Mouse (Mus musculus) CH12F3 (cell line): ENCODE results near the gene Nsd1.

Experiments
- in situ Hi-C: fragments of 300-500 bp; cut with MboI; formaldehyde crosslinking; loops from 2 replicates; pipeline ENCODE4 v1.14.3; 2020; ENCODE audit warnings: low sequenced_read_pairs

Nsd1 gene

DNA sequence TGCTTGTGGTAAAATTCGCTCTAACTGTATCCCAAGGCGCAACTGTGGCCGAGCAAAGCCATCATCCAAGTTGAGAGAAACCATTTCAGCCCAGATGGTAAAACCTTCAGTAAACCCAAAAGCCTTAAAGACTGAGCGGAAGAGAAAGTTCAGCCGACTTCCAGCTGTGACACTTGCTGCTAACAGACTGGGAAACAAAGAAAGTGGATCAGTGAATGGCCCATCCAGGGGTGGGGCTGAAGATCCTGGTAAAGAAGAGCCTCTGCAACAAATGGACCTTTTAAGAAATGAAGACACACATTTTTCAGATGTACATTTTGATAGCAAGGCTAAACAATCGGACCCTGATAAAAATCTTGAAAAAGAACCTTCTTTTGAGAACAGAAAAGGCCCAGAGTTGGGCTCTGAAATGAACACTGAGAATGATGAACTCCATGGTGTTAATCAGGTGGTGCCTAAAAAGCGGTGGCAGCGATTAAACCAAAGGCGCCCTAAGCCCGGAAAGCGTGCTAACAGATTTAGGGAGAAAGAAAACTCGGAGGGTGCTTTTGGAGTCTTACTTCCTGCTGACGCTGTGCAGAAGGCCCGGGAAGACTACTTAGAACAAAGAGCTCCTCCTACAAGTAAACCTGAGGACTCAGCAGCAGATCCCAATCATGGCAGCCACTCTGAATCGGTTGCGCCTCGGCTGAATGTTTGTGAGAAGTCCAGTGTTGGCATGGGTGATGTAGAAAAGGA, 37.9 kb downstream of the Nsd1 start:
- in situ Hi-C loops: no loop called here

- in situ Hi-C loops: no loop called here
These were observed 39.7 kb downstream of the Nsd1 start for GRCm38 (mm10) chr13:55249246-55249645.

- in situ Hi-C loops: no loop called here
These were observed 43.2 kb downstream of the Nsd1 start for GRCm38 (mm10) chr13:55252820-55253219.

- in situ Hi-C loops: no loop called here
These were observed 45.6 kb downstream of the Nsd1 start for GRCm38 (mm10) chr13:55255052-55255652.

- in situ Hi-C loops: no loop called here
These were observed 49.1 kb downstream of the Nsd1 start for GRCm38 (mm10) chr13:55258651-55259050.

DNA sequence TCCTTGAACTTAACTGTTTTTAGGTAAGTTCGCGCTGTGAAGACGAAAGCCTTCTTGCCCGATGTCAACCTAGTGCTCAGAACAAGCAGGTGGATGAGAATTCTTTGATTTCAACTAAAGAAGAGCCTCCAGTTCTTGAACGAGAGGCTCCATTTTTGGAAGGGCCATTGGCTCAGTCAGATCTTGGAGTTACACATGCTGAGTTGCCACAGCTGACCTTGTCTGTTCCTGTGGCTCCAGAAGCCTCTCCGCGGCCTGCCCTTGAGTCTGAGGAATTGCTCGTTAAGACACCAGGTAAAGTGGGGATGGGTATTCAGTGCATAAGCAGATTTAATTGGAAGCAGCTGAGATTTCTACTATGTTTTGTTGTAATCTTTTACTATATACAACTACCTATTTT, 51.9 kb downstream of the Nsd1 start:
- in situ Hi-C loops: no loop called here

- in situ Hi-C loops: no loop called here
These were observed 52.5 kb downstream of the Nsd1 start for GRCm38 (mm10) chr13:55262096-55262495.

DNA sequence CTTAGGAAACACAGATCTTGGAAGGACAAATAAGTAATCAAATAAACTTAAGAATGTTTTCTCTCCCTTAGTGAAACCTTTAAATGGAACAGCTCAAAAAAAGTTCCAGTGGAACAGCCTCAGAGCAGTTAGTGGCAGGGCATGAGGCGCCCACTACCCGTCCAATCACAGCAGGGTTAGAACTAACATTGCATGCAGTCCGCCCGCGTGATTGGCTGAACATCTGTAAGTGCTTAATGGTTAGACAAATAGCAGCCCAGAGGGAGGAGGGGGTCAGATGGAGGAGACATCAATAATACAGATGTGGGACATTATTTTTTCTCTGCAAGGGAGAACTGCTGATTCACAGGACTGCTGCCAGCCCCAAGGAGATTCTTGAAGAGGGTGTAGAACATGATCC, 67.6 kb downstream of the Nsd1 start:
- in situ Hi-C loops: no loop called here

DNA sequence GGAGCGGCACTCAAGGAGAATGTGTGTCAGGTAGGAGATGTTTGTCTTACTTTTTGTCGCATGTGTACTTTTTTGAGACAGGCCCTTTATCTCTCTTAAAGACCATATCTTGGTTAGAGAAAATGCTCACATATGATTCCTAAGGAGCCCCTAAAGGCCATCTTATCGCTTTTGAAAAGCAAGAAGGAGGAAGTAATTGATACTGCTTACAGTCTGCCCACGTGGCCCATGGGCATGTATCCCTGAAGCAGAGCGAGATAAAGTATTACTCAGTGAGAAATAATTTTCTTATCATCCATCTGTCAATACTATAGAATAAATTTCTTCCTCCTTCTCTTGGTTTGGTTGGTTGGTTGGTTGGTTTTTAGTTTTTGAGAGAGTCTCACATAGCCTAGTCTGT, 68.1 kb downstream of the Nsd1 start:
- in situ Hi-C loops: no loop called here

DNA sequence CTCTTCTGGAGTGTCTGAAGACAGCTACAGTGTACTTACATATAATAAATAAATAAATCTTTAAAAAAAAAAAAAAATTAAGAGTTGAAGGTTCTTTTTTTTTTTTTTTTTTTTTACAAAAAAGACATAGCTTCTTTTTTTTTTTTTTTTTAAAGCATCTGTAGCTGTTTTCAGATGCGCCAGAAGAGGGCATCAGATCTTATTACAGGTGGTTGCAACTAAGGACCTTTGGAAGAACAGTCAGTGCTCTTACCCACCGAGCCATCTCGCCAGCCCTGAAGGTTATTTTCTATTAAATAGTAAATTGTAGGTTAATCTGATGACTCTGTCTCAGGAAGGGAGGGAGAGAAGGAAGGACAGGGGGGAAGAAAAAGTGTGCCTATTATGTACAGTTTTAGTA, 79.3 kb downstream of the Nsd1 start:
- in situ Hi-C loops: no loop called here

DNA sequence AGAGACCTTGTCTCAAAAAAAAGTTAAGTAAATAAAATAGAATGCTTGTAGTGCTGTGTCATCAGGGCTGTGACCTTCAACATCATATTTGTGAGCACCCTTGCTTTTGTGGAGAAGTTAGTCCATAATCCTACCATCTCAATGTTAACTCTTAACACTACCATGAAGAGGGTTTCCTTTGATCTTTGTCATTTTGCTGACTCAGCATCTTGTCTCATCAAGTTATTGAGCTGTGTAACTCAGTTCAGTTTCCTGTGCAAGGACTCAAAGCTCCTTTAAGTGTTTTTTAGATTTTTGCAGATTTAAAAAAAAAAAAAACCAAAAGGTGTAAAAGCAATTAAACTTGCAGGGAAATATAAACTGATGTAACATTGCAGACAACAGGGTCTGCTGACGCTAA, 87.2 kb downstream of the Nsd1 start:
- in situ Hi-C loops: no loop called here

DNA sequence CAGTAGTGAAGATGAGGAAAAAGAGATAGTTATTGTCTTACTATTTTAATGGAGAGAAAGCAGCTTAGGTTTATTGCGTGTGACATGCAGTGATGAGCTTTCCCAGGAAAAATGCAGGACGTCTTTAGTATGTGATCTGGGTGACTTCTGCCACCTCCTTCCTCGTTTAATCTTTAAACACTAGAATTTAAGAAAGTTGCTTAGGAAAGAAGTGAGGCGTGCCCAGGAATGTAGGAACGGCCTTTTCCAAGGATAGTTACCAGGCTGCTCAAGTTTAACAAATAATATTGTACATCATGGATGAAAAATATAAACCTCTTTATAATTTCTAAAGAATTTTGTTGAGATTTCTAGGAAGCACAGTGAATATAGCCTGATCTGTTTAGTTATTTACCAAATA, 91.3 kb downstream of the Nsd1 start:
- in situ Hi-C loops: no loop called here

- in situ Hi-C loops: no loop called here
These were observed 102.5 kb downstream of the Nsd1 start for GRCm38 (mm10) chr13:55312028-55312630.

DNA sequence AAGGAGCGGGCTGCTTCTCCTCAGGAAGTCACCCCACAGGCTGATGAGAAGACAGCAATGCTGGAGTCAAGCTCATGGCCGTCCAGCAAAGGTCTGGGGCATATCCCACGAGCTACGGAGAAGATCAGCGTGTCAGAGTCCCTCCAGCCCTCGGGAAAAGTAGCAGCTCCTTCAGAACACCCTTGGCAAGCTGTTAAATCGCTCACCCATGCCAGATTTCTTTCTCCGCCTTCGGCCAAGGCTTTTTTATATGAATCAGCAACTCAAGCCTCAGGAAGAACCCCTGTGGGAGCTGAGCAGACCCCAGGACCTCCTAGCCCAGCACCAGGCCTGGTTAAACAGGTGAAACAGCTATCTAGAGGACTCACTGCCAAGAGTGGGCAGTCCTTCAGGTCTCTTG, 103.5 kb downstream of the Nsd1 start:
- in situ Hi-C loops: no loop called here

GRCm38 (mm10) chr13:55314891-55315412, 105.4 kb downstream of the Nsd1 start:
- in situ Hi-C loops: no loop called here

DNA sequence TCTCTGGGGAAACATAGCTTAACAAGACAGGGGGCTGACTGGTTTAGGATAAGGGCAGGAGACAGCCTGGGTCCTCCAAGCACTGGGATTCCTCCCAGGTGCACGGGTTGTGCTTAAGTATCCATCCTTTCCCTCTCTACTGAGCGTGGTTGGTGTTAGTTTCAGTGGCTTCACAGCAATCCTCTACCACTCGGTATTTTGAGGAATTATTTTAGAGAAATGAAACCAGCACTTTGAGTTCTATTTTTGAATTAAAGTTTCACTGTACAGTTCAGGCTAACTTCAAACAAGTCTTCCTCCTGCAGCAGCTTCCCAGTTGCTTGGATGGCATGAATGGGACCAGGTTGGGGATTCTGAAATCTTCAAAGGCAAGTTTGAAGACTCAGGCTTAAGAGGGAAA, 108.8 kb downstream of the Nsd1 start:
- in situ Hi-C loops: no loop called here

DNA sequence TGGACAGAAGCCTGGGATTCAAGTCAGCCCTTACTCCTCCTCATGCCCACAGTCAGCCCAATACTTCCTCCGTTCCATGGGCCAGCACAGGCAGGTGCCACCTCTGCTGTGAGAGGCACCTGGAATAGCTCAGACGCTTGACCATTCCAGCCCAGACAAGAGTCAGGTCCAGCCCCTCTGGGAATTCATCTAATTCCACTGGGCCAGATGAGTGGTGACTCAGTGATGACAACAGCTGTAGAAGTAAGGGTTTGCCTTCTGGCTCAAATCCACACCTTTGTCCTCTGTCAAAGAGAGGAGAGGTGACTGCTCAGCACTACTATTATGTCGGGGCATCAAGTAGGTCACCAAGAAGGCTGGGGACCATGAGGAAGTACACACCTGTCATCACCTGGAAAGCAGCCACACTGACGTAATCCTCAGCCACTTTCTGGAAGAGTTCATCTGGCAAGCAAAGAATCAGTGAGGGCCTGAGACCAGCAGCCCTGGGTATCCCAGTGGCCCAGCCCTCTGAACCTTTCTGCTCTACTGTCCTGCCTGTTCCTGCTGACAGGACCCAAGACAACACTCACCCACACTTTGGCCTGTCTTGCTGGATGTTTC, 110.5 kb downstream of the Nsd1 start, which contains the start of gene Prelid1:
TSS of gene Prelid1 (plus strand) at position 570 of the 603 bp plus-strand sequence.
- in situ Hi-C loops: no loop called here

- in situ Hi-C loops: no loop called here
These were observed 112.0 kb downstream of the Nsd1 start, which contains the start of gene Rab24 for GRCm38 (mm10) chr13:55321434-55322129. Rab24 (minus strand) TSS chr13:55321946.

GRCm38 (mm10) chr13:55322130-55322825, 112.7 kb downstream of the Nsd1 start:
- in situ Hi-C loops: no loop called here

DNA sequence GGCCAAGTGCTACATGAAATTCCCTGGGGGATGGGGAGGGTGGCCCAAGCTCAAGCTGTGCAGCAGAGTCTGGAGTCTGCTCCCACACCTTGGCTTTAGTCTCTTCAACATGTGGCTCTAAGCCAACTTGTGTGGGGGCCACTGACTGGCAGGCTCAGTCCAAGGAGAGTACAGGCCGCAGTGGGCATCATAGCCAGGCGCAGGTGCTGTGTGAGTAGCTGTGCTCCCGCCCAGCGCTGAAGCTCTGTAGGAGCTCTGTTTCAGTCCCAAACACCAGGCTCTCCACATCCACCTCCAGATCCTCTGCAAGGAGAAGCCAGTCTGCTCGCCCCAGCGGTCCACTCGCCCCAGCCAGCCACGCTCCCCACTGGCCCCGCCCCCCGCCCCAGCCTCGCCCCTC, 116.0 kb downstream of the Nsd1 start:
- in situ Hi-C loops: no loop called here
